Mouse (Mus musculus) liver, embryonic 14.5 days (tissue): Measurements from ENCODE around the gene Il10rb. TPM values are rescaled to one million over a fixed set of nuclear protein-coding genes. Genes with fewer than 3 reads are reported as not detected.

Source experiments
- ATAC-seq: fragments of 200-750 bp; cut with Nextera tagmentation; 2 replicates; pipeline ENCODE4 v1.8.0; 2017; ENCODE audit warnings: moderate number of reproducible peaks, mild to moderate bottlenecking, moderate library complexity; ENCODE audit not compliant: insufficient read depth
- DNase-seq, 3 experiments: peaks; one replicate each; pipeline ENCODE4 v3.0.0-alpha.2; 2012 to 2013; ENCODE audit warnings: low read depth in 3 of 3, low spot score in 3 of 3
- H3K27ac ChIP-seq: fragments of 300-500 bp; sonication (generic); 2 replicates; pipeline ENCODE4 v1.5.1; 2014; ENCODE audit warnings: moderate library complexity, mild to moderate bottlenecking, control low read depth, inconsistent platforms
- H3K27me3 ChIP-seq: fragments of 300-500 bp; sonication (generic); 2 replicates; pipeline ENCODE4 v1.6.1; 2014; ENCODE audit warnings: mild to moderate bottlenecking, low read length, moderate library complexity; ENCODE audit not compliant: control insufficient read depth, insufficient read depth
- H3K36me3 ChIP-seq: fragments of 300-500 bp; sonication (generic); replicated peaks from 2 replicates; pipeline ENCODE4 v1.6.1; 2014; ENCODE audit warnings: low read depth; ENCODE audit not compliant: control insufficient read depth, insufficient read depth
- H3K4me1 ChIP-seq, 2 experiments: fragments of 200-500 bp in 1 of 2; fragments of 300-500 bp in 1 of 2; sonication (generic) in 1 of 2; replicated peaks; 2 replicates each; pipeline ENCODE4 v1.6.1; 2012 to 2014; ENCODE audit warnings: antibody characterized with exemption in 1 of 2, inconsistent platforms in 1 of 2, low read length in 1 of 2; ENCODE audit not compliant: control insufficient read depth in 2 of 2, insufficient read depth in 2 of 2
- H3K4me2 ChIP-seq: fragments of 300-500 bp; sonication (generic); 2 replicates; pipeline ENCODE4 v1.6.1; 2014; ENCODE audit warnings: low read depth, mild to moderate bottlenecking, control low read depth, moderate library complexity
- H3K4me3 ChIP-seq, 2 experiments: fragments of 200-500 bp in 1 of 2; fragments of 300-500 bp in 1 of 2; sonication (generic) in 1 of 2; 2 replicates each; pipeline ENCODE4 v1.5.1; 2012 to 2014; ENCODE audit warnings: low read depth in 2 of 2, low read length in 2 of 2, mild to moderate bottlenecking in 2 of 2, control low read depth in 1 of 2, inconsistent platforms in 1 of 2, moderate library complexity in 1 of 2; ENCODE audit not compliant: insufficient read depth in 1 of 2
- H3K9ac ChIP-seq: fragments of 300-500 bp; sonication (generic); replicated peaks from 2 replicates; pipeline ENCODE4 v1.6.1; 2014; ENCODE audit warnings: mild to moderate bottlenecking, control low read depth, moderate library complexity
- H3K9me3 ChIP-seq: fragments of 300-500 bp; sonication (generic); 2 replicates; pipeline ENCODE4 v1.6.1; 2016; ENCODE audit warnings: low read length, mixed read lengths; ENCODE audit not compliant: control insufficient read depth
- CTCF ChIP-seq: IDR thresholded peaks from 2 replicates; pipeline ENCODE4 v1.5.1; 2016; ENCODE audit warnings: antibody characterized with exemption, low read depth, control low read depth
- EP300 ChIP-seq: IDR thresholded peaks from 2 replicates; pipeline ENCODE4 v1.6.1; 2016; ENCODE audit warnings: antibody characterized with exemption, low read depth
- WGBS: fragments of 180-500 bp; shearing (Covaris S2); extraction: QIAGEN DNeasy Blood & Tissue Kit; methylation state at CpG from one replicate; pipeline ENCODE4 v1.1.7; 2014; ENCODE audit not compliant: insufficient replicate concordance; 5-methylcytosine and 5-hydroxymethylcytosine counted together
- polyA plus RNA-seq, 2 experiments: library from polyadenylated mRNA; depleted of rRNA in 1 of 2; stranded (reverse) in 1 of 2; unstranded in 1 of 2; fragments of >200 nt; fragmentation: Nextera tagmentation in 1 of 2; extraction: Ambion mirVana in 1 of 2; gene quantifications; 2 replicates each; pipeline versions ENCODE4 v1.2.1 to v1.2.3; 2012 to 2014

The Il10rb gene
- polyA plus RNA-seq, 2 experiments, result 12.4 to 24.9 TPM

DNA sequence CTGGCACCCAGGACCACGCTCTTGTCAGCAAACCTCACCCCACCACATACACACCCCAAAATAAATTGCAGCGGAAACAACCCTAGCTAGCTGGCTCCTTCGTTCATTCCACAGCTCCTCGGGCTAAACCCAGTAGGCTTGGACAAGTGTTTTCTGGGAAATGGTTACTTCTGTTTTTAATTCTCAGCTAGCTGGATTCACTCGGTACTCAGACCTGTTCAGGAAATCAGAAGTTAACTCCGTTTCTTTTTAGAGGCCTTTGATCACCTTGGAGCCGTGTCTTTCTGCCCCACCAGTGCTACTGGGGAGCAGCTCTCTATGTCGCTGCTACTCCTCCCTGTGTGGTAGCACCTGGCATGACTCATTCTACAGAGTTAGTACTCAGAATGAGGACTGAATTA, 37.2 kb downstream of the Il10rb start:
- WGBS, result 62% methylated on average over 8 of the region's 8 CpGs
- H3K9ac ChIP-seq, result peak overlapping the region; percentile 78

DNA sequence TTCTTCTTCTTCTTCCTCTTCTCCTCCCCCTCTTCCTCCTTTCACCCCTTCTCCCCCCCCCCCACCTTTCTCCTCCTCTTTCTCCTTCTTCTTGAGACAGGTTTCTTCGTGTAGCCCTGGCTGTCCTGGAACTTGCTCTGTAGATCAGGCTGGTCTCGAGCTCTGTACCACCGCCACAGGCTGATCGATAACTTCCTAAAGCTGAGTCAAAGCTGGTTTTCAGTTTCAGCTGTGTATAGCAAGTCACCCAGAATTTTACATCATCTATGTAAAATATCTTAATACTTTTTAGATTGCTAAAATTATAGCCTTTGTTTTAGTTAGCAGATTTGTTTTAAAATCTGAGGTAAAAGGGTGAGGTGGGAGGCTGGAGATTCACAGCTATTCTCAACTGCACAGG, 38.9 kb downstream of the Il10rb start:
- H3K4me1 ChIP-seq, result peaks cover 63 to 80% of the 10 kb centered on the region in 2 experiments

More for the DNA sequence above, 37.2 kb downstream of the Il10rb start:
- ATAC-seq (no peak), DNase-seq (no peak)
- no peaks in the 10 kb centered on the region for H3K36me3 ChIP-seq
- no peaks in the 10 kb centered on the region for H3K27me3 ChIP-seq
- H3K4me3 ChIP-seq, result no peak overlapping the region
- H3K4me2 ChIP-seq, result peak overlapping the region; percentile 85
- H3K27ac ChIP-seq, result peak overlapping the region; percentile 98
- H3K9me3 ChIP-seq, result no peaks in the 10 kb centered on the region
- TF ChIP-seq CTCF, result no peak
- TF ChIP-seq EP300, result no peak
- peaks cover 55 to 78% of the 10 kb centered on the region in 2 experiments for H3K4me1 ChIP-seq

DNA sequence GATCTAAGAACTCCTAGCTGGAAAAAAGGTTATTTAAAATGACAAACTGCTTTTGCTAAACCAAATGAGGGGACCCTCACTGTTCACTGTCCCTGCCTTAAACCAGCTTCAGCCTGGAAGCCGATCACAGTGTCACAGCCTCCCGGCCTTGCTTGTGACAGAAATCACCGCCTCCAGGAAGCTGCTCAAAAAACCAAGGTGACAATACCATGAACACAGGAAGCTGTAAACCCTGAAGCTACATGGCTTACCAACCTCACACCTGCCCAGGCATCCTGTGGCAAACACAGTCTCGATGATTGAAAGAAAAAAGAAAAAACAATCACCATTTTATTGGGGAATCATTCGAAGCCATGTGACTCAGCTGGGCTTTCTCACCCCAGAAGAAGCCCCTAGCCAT, 39.6 kb downstream of the Il10rb start:
- no peak overlapping the region for H3K4me3 ChIP-seq
- H3K4me1 ChIP-seq, result peaks cover 58 to 80% of the 10 kb centered on the region in 2 experiments
- H3K27me3 ChIP-seq, result no peaks in the 10 kb centered on the region
- TF ChIP-seq CTCF (no peak), EP300 (no peak)
- H3K27ac ChIP-seq, result peak overlapping the region; percentile 31
- no peak overlapping the region for H3K9ac ChIP-seq
- no peak overlapping the region for H3K4me2 ChIP-seq
- ATAC-seq, result no peak
- H3K9me3 ChIP-seq, result no peaks in the 10 kb centered on the region
- H3K36me3 ChIP-seq, result no peaks in the 10 kb centered on the region
- WGBS, result 59% methylated on average over 5 of the region's 5 CpGs
- DNase-seq, result no peak

More for the DNA sequence above, 38.9 kb downstream of the Il10rb start:
- no peak overlapping the region for H3K4me3 ChIP-seq
- no peak overlapping the region for H3K4me2 ChIP-seq
- no peaks in the 10 kb centered on the region for H3K36me3 ChIP-seq
- no peak overlapping the region for H3K9ac ChIP-seq
- H3K27ac ChIP-seq, result no peak overlapping the region
- 80% methylated on average over 4 of the region's 4 CpGs for WGBS
- no peaks in the 10 kb centered on the region for H3K9me3 ChIP-seq
- H3K27me3 ChIP-seq, result no peaks in the 10 kb centered on the region
- ATAC-seq (no peak), DNase-seq (no peak)
- TF ChIP-seq CTCF (no peak), EP300 (no peak)

DNA sequence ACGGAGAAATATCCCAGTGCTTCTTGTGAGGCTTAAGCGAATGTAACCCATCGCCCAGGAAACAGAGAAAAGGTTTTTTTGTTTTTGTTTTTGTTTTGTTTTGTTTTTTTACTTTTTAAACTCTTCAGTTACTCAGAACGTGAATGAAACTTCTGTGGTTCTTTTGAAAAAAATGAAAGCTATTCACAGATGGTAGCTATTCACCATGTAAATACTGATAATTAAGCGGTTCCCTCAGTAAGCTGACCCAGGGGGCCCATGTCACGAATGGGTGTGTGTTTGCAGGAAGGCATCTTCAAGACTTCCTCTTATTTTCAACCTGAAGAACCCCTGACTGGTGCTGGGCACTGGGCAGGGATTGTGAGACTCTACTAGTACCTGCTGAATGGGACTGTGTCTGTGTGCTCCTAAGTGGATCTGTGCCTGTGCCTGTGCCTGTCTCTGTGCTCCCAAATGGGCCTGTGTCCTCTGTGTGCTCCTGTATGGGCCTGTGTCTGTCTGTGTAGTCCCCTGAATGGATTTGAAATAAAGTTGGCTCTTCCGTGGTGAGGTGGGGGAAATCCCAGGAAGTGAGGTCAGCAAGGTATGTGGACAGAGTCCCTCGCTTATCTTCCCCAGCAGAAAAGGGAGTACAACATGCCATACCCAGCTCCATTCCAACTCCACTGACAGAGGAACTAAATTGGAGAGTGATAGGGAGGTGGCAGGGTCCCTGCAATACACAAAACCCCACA, 41.0 kb downstream of the Il10rb start:
- DNase-seq, result no peak
- H3K9me3 ChIP-seq, result no peaks in the 10 kb centered on the region
- no peaks in the 10 kb centered on the region for H3K36me3 ChIP-seq
- peak overlapping the region; percentile 67 for H3K9ac ChIP-seq
- peak overlapping the region; percentile 31 for H3K4me2 ChIP-seq
- TF ChIP-seq CTCF (no peak), EP300 (0 out of 2 replicates have a peak, but pooled peaks have one; percentile 6)
- 44% methylated on average over 8 of the region's 8 CpGs for WGBS
- H3K4me3 ChIP-seq, result no peak overlapping the region
- no peaks in the 10 kb centered on the region for H3K27me3 ChIP-seq
- H3K4me1 ChIP-seq, result peaks cover 51 to 77% of the 10 kb centered on the region in 2 experiments
- H3K27ac ChIP-seq, result peak overlapping the region; percentile 92
- peak; percentile 17; the same call in 1 of the 2 replicates for ATAC-seq

DNA sequence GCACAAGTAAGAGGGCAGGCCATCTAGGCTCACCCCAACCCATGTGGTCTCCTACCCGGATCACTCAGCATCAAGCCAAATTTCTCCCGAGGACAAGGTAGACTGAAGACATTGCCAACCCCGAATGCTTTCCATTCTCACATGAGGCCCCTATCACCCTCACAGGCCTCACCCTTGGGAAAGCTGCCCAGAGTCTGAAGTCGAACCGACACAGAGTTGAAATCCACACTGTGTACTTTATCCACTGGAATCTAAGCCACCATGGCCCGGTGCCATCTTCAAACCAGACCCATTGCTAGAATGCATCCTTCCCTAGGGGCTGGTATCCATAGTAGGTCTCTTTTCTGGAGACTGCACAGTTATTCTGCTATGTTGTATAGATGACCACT, 41.5 kb downstream of the Il10rb start:
- peak; percentile 14; the same call in 1 of the 2 replicates for ATAC-seq

More for the DNA sequence above, 41.5 kb downstream of the Il10rb start:
- Histone ChIP-seq H3K36me3 (no peaks in the 10 kb centered on the region), H3K4me3 (no peak overlapping the region), H3K4me1 (peaks cover 49 to 78% of the 10 kb centered on the region in 2 experiments), H3K27ac (peak overlapping the region; percentile 92), H3K9me3 (no peaks in the 10 kb centered on the region), H3K27me3 (no peaks in the 10 kb centered on the region), H3K4me2 (peak overlapping the region; percentile 31), H3K9ac (peak overlapping the region; percentile 67)
- no peak for DNase-seq
- no peak for TF ChIP-seq CTCF
- 65% methylated on average over 6 of the region's 6 CpGs for WGBS
